In the genomic region with DNA sequence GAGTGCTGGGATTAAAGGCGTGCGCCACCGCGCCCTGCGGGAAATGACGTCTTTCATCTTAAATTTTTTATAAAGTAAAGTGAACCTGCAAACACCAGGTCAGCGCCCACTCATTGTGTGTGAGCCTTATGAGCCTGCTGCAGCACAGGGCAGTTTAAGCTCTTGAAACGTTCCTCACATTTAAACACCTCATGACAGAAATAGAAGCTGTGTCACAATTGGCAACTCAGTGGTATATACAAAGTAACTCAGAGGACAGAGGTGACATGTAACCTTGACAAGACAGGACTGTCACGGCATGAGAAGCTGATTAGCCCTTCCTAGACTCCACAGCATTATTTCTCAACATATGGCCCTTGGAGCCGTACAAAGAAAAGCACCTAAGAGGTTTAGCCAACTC, we compare ENCODE assay signal across 29 mouse cellular contexts. TPM values are rescaled to one million over a fixed set of nuclear protein-coding genes. Genes with fewer than 3 reads are reported as not detected.
DNase-seq lines count a peak whose midpoint lies in the region; ATAC-seq and TF ChIP-seq lines count a peak whose summit lies in the region.
"Had no signal": no experiment of that assay in that cellular context is flagged by ENCODE, and none has a peak within 500 bp of the region (broad histone marks: within the 10 kb centered on the region; RNA-seq: fewer than 3 reads in every experiment).

No protein-coding gene starts in this region.

- H3K9me3 ChIP-seq in heart, embryonic 13.5 days, result no peaks in the 10 kb centered on the region
- H3K9me3 ChIP-seq in hindbrain, embryonic 10.5 days, result no peaks in the 10 kb centered on the region
- H3K9me3 ChIP-seq: embryonic facial prominence, embryonic 12.5 days; G1E; hindbrain, embryonic 15.5 days; liver, embryonic 12.5 days; stomach, embryonic 15.5 days had no signal

- peak; percentile 40; the same call in 1 of the 2 replicates for ATAC-seq in heart, embryonic 13.5 days (ENCODE audit: extremely low read depth, insufficient number of reproducible peaks, low FRiP score, low TSS enrichment)
- ATAC-seq: forebrain, embryonic 14.5 days; inflammation-experienced regulatory T-cells, adult 6 months; liver, embryonic 12.5 days; liver, postnatal 0 days had no signal

- H3K27ac ChIP-seq in gastrocnemius, adult 2 months, result peak overlapping the region; percentile 46
- peak overlapping the region; percentile 86 for H3K27ac ChIP-seq in heart, embryonic 13.5 days (replicated peaks)
- H3K27ac ChIP-seq in hindbrain, embryonic 10.5 days, result no peak overlapping the region
- H3K27ac ChIP-seq: embryonic facial prominence, embryonic 12.5 days; hindbrain, embryonic 15.5 days; layer of hippocampus, adult 2 months; liver, embryonic 12.5 days; stomach, embryonic 15.5 days had no signal

- no peaks in the 10 kb centered on the region for H3K27me3 ChIP-seq in heart, embryonic 13.5 days (replicated peaks)
- H3K27me3 ChIP-seq in hindbrain, embryonic 10.5 days (ENCODE audit: insufficient read depth, poor library complexity, severe bottlenecking), result no peaks in the 10 kb centered on the region
- H3K27me3 ChIP-seq: embryonic facial prominence, embryonic 12.5 days; hindbrain, embryonic 15.5 days; liver, embryonic 12.5 days; stomach, embryonic 15.5 days had no signal

- peaks cover 48% of the 10 kb centered on the region for H3K36me3 ChIP-seq in heart, embryonic 13.5 days
- H3K36me3 ChIP-seq in hindbrain, embryonic 10.5 days, result peaks cover 71% of the 10 kb centered on the region
- H3K36me3 ChIP-seq: liver, embryonic 12.5 days had no signal

- H3K4me3 ChIP-seq in gastrocnemius, adult 2 months, result no peak overlapping the region
- H3K4me3 ChIP-seq in heart, embryonic 13.5 days, result no peak overlapping the region
- H3K4me3 ChIP-seq in hindbrain, embryonic 10.5 days, result no peak overlapping the region
- H3K4me3 ChIP-seq: embryonic facial prominence, embryonic 12.5 days; hindbrain, embryonic 15.5 days; layer of hippocampus, adult 2 months; liver, embryonic 12.5 days; stomach, embryonic 15.5 days had no signal

- H3K4me1 ChIP-seq in heart, embryonic 13.5 days, result peaks cover 27% of the 10 kb centered on the region
- H3K4me1 ChIP-seq in hindbrain, embryonic 10.5 days (replicated peaks), result no peaks in the 10 kb centered on the region
- H3K4me1 ChIP-seq: embryonic facial prominence, embryonic 12.5 days; hindbrain, embryonic 15.5 days; liver, embryonic 12.5 days; stomach, embryonic 15.5 days had no signal

- peak overlapping the region; percentile 9; the same call in 1 of the 2 replicates for H3K4me2 ChIP-seq in heart, embryonic 13.5 days
- H3K4me2 ChIP-seq: embryonic facial prominence, embryonic 12.5 days; hindbrain, embryonic 15.5 days; liver, embryonic 12.5 days; stomach, embryonic 15.5 days had no signal

- no peak for DNase-seq in gastrocnemius, adult 2 months
- DNase-seq in gastrocnemius, adult 18-20 months (ENCODE audit: low spot score), result no peak
- peak; percentile 48 for DNase-seq in heart, adult 8-10 months (ENCODE audit: low spot score)
- DNase-seq in heart, postnatal 10 days, result peak; percentile 53 to 64
- no peak for DNase-seq in ovary, adult 18-20 months (ENCODE audit: low spot score)
- DNase-seq in hindbrain, embryonic 10.5 days (ENCODE audit: low spot score), result no peak
- DNase-seq in thymus, postnatal 36 days, result no peak
- DNase-seq: adrenal gland, adult 8-10 months; cerebellum, adult 9-11 months; embryo, embryonic 11 days; gastrocnemius, postnatal 36 days; kidney, adult 11 months; kidney, postnatal 25 days; left cerebral cortex, postnatal 4 days; liver, postnatal 0 days; lung, postnatal 4 days; midbrain, embryonic 14.5 days; retina, postnatal 1 day; right cerebral cortex, postnatal 14 days; thymus, postnatal 14 days had no signal

- no peak for TF ChIP-seq CTCF in gastrocnemius, adult 2 months (IDR thresholded peaks at IDR 0.05)

- WGBS in heart, embryonic 13.5 days, result 65% methylated on average over 10 of the region's 10 CpGs
- WGBS in hindbrain, embryonic 10.5 days, result 93% methylated on average over 10 of the region's 10 CpGs

- no peak overlapping the region for H3K9ac ChIP-seq in heart, embryonic 13.5 days
- H3K9ac ChIP-seq: embryonic facial prominence, embryonic 12.5 days; hindbrain, embryonic 15.5 days; liver, embryonic 12.5 days; liver, postnatal 0 days; stomach, embryonic 15.5 days had no signal

- intact Hi-C loops in gastrocnemius, adult 2 months (cut with DNase I), result no loop called here
- intact Hi-C loops in heart, postnatal 10 days (cut with DNase I), result no loop called here

RNA-seq across cellular contexts. Expression of a gene that starts 40.1 kb away (rescaled TPM):
- 1 to 10 TPM; 4.0 to 6.0 TPM for total RNA-seq in gastrocnemius, adult 2 months (2021)
- total RNA-seq in gastrocnemius, adult 18-20 months (2021), result 1 to 10 TPM; 3.7 to 4.2 TPM
- total RNA-seq in heart, adult 8-10 months (2022), result 1 to 10 TPM; 6.2 to 7.8 (median 7.2) TPM
- 15.4 and 16.3 TPM in 2 replicates for polyA plus RNA-seq in heart, embryonic 13.5 days (2015; fragmentation: Nextera tagmentation; extraction: Ambion mirVana)
- 10 to 100 TPM; 12.2 to 12.4 TPM for total RNA-seq in heart, postnatal 10 days (2021)
- polyA plus RNA-seq in hindbrain, embryonic 10.5 days (2016; fragmentation: Nextera tagmentation; extraction: Ambion mirVana), result 23.5 and 24.4 TPM in 2 replicates
- polyA plus RNA-seq: G1E had no signal

Comparison
In these comparisons a context has a peak if more than half of its experiments do, and no peak if none do; other contexts are left out.
1. DNase-seq: peak in heart, adult 8-10 months (single experiment) and heart, postnatal 10 days (2 of 2); none in gastrocnemius, adult 2 months (single experiment), gastrocnemius, adult 18-20 months (single experiment), ovary, adult 18-20 months (single experiment), hindbrain, embryonic 10.5 days (single experiment) and thymus, postnatal 36 days (0 of 2).